Mouse (Mus musculus) testis, adult 2 months (tissue): ENCODE results near the gene Flt3.

ENCODE experiments used
- CTCF ChIP-seq: fragments of 200-500 bp; IDR thresholded peaks from 2 replicates; pipeline ENCODE4 v1.5.1; 2012; ENCODE audit warnings: low read depth, mild to moderate bottlenecking, inconsistent platforms, low read length, moderate library complexity; ENCODE audit not compliant: control insufficient read depth, insufficient read depth, insufficient replicate concordance
- POLR2A ChIP-seq: fragments of 200-500 bp; IDR thresholded peaks from 2 replicates; pipeline ENCODE4 v1.6.1; 2012; ENCODE audit warnings: low read depth, mild to moderate bottlenecking, inconsistent platforms, low read length, moderate library complexity; ENCODE audit not compliant: control insufficient read depth

- TF ChIP-seq CTCF (no peak), POLR2A (no peak)
These were observed 20.8 kb downstream of the Flt3 start for GRCm38 (mm10) chr5:147379481-147379880.
